13 mouse cellular contexts compared by ENCODE assay signal in genomic region chr1:130513482-130513881, GRCm38 (mm10).
"Had no signal": no experiment of that assay in that cellular context is flagged by ENCODE, and none has a peak within 500 bp of the region (broad histone marks: within the 10 kb centered on the region; RNA-seq: fewer than 3 reads in every experiment).

No protein-coding gene starts in this region.

- ATAC-seq: intestine, postnatal 0 days; midbrain, embryonic 15.5 days had no signal

- H3K9me3 ChIP-seq: limb, embryonic 10.5 days; midbrain, embryonic 15.5 days; neural tube, embryonic 12.5 days had no signal

- H3K9ac ChIP-seq: liver, embryonic 14.5 days; midbrain, embryonic 15.5 days; neural tube, embryonic 12.5 days had no signal

- H3K4me2 ChIP-seq: midbrain, embryonic 11.5 days; midbrain, embryonic 15.5 days; neural tube, embryonic 12.5 days had no signal

- H3K27ac ChIP-seq: layer of hippocampus, adult 2 months; limb, embryonic 10.5 days; liver, embryonic 14.5 days; midbrain, embryonic 15.5 days; neural tube, embryonic 12.5 days had no signal

- H3K27me3 ChIP-seq: midbrain, embryonic 15.5 days; neural tube, embryonic 12.5 days had no signal

- H3K4me3 ChIP-seq: layer of hippocampus, adult 2 months; limb, embryonic 10.5 days; midbrain, embryonic 15.5 days; neural tube, embryonic 12.5 days had no signal

- H3K4me1 ChIP-seq: midbrain, embryonic 15.5 days; neural tube, embryonic 12.5 days had no signal

- H3K36me3 ChIP-seq: limb, embryonic 10.5 days; midbrain, embryonic 15.5 days; neural tube, embryonic 12.5 days had no signal

- DNase-seq: kidney, adult 9 months; kidney, postnatal 10 days; kidney, postnatal 4 days; right cerebral cortex, postnatal 4 days; spleen, adult 18-20 months; thymus, postnatal 4 days had no signal
